In the genomic region with DNA sequence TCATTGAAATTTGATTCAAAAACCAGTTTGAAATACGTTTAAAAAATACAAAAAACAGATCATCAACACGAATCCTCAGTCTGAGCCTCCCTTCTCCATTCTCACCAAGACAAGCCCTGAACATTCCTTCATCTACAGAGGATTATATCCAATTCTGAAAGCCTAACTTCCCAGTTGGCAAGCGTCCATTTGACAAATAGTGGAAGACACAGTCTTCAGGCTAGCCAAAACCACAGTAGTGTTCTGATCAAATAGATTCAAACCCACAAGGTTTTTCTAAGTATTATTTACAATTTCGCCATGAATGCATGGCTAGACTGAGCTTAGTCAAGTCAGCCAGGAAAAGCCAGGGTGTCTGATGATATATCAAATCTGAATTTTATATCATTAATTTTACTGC, we compare ENCODE assay signal across 21 mouse cellular contexts.
"Had no signal": no experiment of that assay in that cellular context is flagged by ENCODE, and none has a peak within 500 bp of the region (broad histone marks: within the 10 kb centered on the region; RNA-seq: fewer than 3 reads in every experiment).

No protein-coding gene starts in this region.

- H3K9me3 ChIP-seq: limb, embryonic 10.5 days; limb, embryonic 13.5 days; midbrain, embryonic 12.5 days; midbrain, embryonic 15.5 days; neural tube, embryonic 12.5 days; neural tube, embryonic 15.5 days had no signal

- H3K4me3 ChIP-seq: layer of hippocampus, adult 2 months; limb, embryonic 10.5 days; limb, embryonic 13.5 days; midbrain, embryonic 12.5 days; midbrain, embryonic 15.5 days; neural tube, embryonic 12.5 days; neural tube, embryonic 15.5 days had no signal

- ATAC-seq: liver, postnatal 0 days; midbrain, embryonic 15.5 days had no signal

- H3K27me3 ChIP-seq: limb, embryonic 13.5 days; midbrain, embryonic 12.5 days; midbrain, embryonic 15.5 days; neural tube, embryonic 12.5 days; neural tube, embryonic 15.5 days had no signal

- H3K9ac ChIP-seq: limb, embryonic 13.5 days; liver, embryonic 14.5 days; liver, postnatal 0 days; midbrain, embryonic 12.5 days; midbrain, embryonic 15.5 days; neural tube, embryonic 12.5 days; neural tube, embryonic 15.5 days had no signal

- H3K36me3 ChIP-seq: limb, embryonic 10.5 days; limb, embryonic 13.5 days; midbrain, embryonic 12.5 days; midbrain, embryonic 15.5 days; neural tube, embryonic 12.5 days; neural tube, embryonic 15.5 days had no signal

- H3K4me2 ChIP-seq: limb, embryonic 13.5 days; liver, embryonic 11.5 days; midbrain, embryonic 12.5 days; midbrain, embryonic 15.5 days; neural tube, embryonic 12.5 days; neural tube, embryonic 15.5 days had no signal

- H3K4me1 ChIP-seq: midbrain, embryonic 12.5 days; midbrain, embryonic 15.5 days; neural tube, embryonic 12.5 days; neural tube, embryonic 15.5 days had no signal

- H3K27ac ChIP-seq: kidney, postnatal 0 days; layer of hippocampus, adult 2 months; limb, embryonic 10.5 days; limb, embryonic 13.5 days; liver, embryonic 14.5 days; macrophage; midbrain, embryonic 12.5 days; midbrain, embryonic 15.5 days; neural tube, embryonic 12.5 days; neural tube, embryonic 15.5 days; stomach, postnatal 0 days had no signal

- DNase-seq: kidney, postnatal 25 days; layer of hippocampus, adult 9-11 months; liver, postnatal 0 days; right cerebral cortex, adult 18-20 months; right cerebral cortex, postnatal 14 days; right cerebral cortex, postnatal 4 days; thymus, adult 2 months; thymus, postnatal 14 days; thymus, postnatal 4 days had no signal
